Mouse (Mus musculus) lung, postnatal 36 days (tissue): Measurements from ENCODE around the gene Alpk3.

Experiments
- DNase-seq: peaks from one replicate; pipeline ENCODE4 v3.0.0; 2022; ENCODE audit warnings: mixed read lengths

Gene Alpk3

GRCm38 (mm10) chr7:81075299-81075698 lies 17.9 kb downstream of the Alpk3 start:
- DNase-seq, result no peak

- DNase-seq, result no peak
These were observed 18.3 kb downstream of the Alpk3 start for GRCm38 (mm10) chr7:81075732-81076131.

- DNase-seq, result no peak
These were observed 19.6 kb downstream of the Alpk3 start for GRCm38 (mm10) chr7:81077009-81077408.

- no peak for DNase-seq
These were observed 21.3 kb downstream of the Alpk3 start for GRCm38 (mm10) chr7:81078740-81079139.

- no peak for DNase-seq
These were observed 36.1 kb downstream of the Alpk3 start for GRCm38 (mm10) chr7:81093420-81093965.

- no peak for DNase-seq
These were observed 36.8 kb downstream of the Alpk3 start for GRCm38 (mm10) chr7:81094104-81094757.

GRCm38 (mm10) chr7:81100341-81100740 lies 42.9 kb downstream of the Alpk3 start:
- no peak for DNase-seq

- DNase-seq, result no peak
These were observed 45.5 kb downstream of the Alpk3 start for GRCm38 (mm10) chr7:81102854-81103253.

GRCm38 (mm10) chr7:81105525-81105924 lies 48.1 kb downstream of the Alpk3 start:
- DNase-seq, result peak; percentile 14

- no peak for DNase-seq
These were observed 50.8 kb downstream of the Alpk3 start for GRCm38 (mm10) chr7:81108226-81108625.

- DNase-seq, result peak; percentile 77
These were observed 52.6 kb downstream of the Alpk3 start for GRCm38 (mm10) chr7:81109717-81110651.

GRCm38 (mm10) chr7:81110791-81111190 lies 53.4 kb downstream of the Alpk3 start:
- DNase-seq, result no peak

- peak; percentile 28 for DNase-seq
These were observed 54.3 kb downstream of the Alpk3 start for GRCm38 (mm10) chr7:81111729-81112128.

- DNase-seq, result peak; percentile 45
These were observed 55.4 kb downstream of the Alpk3 start for GRCm38 (mm10) chr7:81112686-81113360.

- DNase-seq, result no peak
These were observed 57.2 kb downstream of the Alpk3 start, which contains the start of gene Slc28a1 for GRCm38 (mm10) chr7:81114555-81114954. Gene Slc28a1, plus strand, starts transcription at chr7:81114799.

- DNase-seq, result no peak
These were observed 63.7 kb downstream of the Alpk3 start for GRCm38 (mm10) chr7:81121099-81121498.

- no peak for DNase-seq
These were observed 65.4 kb downstream of the Alpk3 start for GRCm38 (mm10) chr7:81122808-81123207.

GRCm38 (mm10) chr7:81123553-81123952 lies 66.2 kb downstream of the Alpk3 start:
- no peak for DNase-seq

- peak; percentile 18 for DNase-seq
These were observed 67.4 kb downstream of the Alpk3 start for GRCm38 (mm10) chr7:81124773-81125172.

GRCm38 (mm10) chr7:81125215-81126175 lies 68.1 kb downstream of the Alpk3 start:
- DNase-seq, result no peak

GRCm38 (mm10) chr7:81131864-81132263 lies 74.5 kb downstream of the Alpk3 start:
- peak; percentile 68 for DNase-seq

- DNase-seq, result peak; percentile 54
These were observed 75.5 kb downstream of the Alpk3 start for GRCm38 (mm10) chr7:81132851-81133279.
